In the genomic region with DNA sequence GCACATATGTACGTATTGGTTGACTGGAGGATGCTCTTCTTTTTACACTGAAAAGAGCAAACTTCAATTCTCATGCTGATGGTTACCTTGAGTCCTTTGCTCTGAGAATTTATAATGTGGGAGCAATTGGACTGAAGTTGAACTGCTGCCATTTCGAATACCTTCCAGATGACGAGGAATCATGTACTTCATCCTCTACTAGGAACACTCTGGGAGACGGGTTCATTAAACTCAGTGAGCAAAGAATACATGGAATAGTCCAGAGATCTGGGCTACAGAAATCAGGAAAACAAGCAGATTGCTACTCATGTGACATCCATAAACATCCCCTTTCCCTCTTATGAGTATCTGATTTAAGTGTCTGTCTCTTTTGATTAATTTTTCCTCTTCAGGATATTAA, we compare ENCODE assay signal across 25 mouse cellular contexts. TPM values are rescaled to one million over a fixed set of nuclear protein-coding genes. Genes with fewer than 3 reads are reported as not detected.
DNase-seq lines count a peak whose midpoint lies in the region; ATAC-seq and TF ChIP-seq lines count a peak whose summit lies in the region.
"Had no signal": no experiment of that assay in that cellular context is flagged by ENCODE, and none has a peak within 500 bp of the region (broad histone marks: within the 10 kb centered on the region; RNA-seq: fewer than 3 reads in every experiment).

No protein-coding gene starts in this region.

- no peak overlapping the region for H3K27ac ChIP-seq in forebrain, embryonic 15.5 days (replicated peaks)
- no peak overlapping the region for H3K27ac ChIP-seq in forebrain, embryonic 10.5 days
- H3K27ac ChIP-seq in kidney, adult 2 months (ENCODE audit: insufficient read depth, low read depth, low read length), result no peak overlapping the region
- H3K27ac ChIP-seq in midbrain, embryonic 14.5 days (replicated peaks; ENCODE audit: low read depth, low read length), result no peak overlapping the region
- H3K27ac ChIP-seq in midbrain, embryonic 15.5 days, result no peak overlapping the region
- H3K27ac ChIP-seq: embryonic facial prominence, embryonic 15.5 days; forebrain, embryonic 12.5 days; heart, adult 2 months; heart, embryonic 10.5 days; heart, embryonic 13.5 days had no signal

- no peaks in the 10 kb centered on the region for H3K27me3 ChIP-seq in forebrain, embryonic 15.5 days
- H3K27me3 ChIP-seq in forebrain, embryonic 10.5 days (ENCODE audit: poor library complexity, severe bottlenecking), result no peaks in the 10 kb centered on the region
- no peaks in the 10 kb centered on the region for H3K27me3 ChIP-seq in kidney, adult 2 months (replicated peaks; ENCODE audit: control insufficient read depth, insufficient read depth, low read length)
- H3K27me3 ChIP-seq in midbrain, embryonic 14.5 days (ENCODE audit: control insufficient read depth, insufficient read depth, low read length), result no peaks in the 10 kb centered on the region
- H3K27me3 ChIP-seq in midbrain, embryonic 15.5 days (replicated peaks), result no peaks in the 10 kb centered on the region
- H3K27me3 ChIP-seq: embryonic facial prominence, embryonic 15.5 days; forebrain, embryonic 12.5 days; heart, embryonic 13.5 days had no signal

- no peak for TF ChIP-seq CTCF in kidney, adult 2 months (conservative IDR thresholded peaks at IDR 0.05; ENCODE audit: insufficient read depth, insufficient read length, low read depth, low read length)

- no peak for TF ChIP-seq POLR2A in kidney, adult 2 months (IDR thresholded peaks at IDR 0.05; ENCODE audit: low read depth, low read length)

- ATAC-seq in forebrain, embryonic 15.5 days (replicated peaks), result no peak
- no peak for ATAC-seq in midbrain, embryonic 14.5 days (ENCODE audit: low FRiP score, low TSS enrichment)
- no peak for ATAC-seq in midbrain, embryonic 15.5 days (replicated peaks)
- ATAC-seq: activated CD4-positive, CD25-positive, alpha-beta regulatory T cell, adult 4 months had no signal

- DNase-seq in forebrain, embryonic 10.5 days (ENCODE audit: extremely low spot score, low spot score), result no peak
- peak; percentile 58 for DNase-seq in kidney, adult 2 months
- DNase-seq in kidney, postnatal 14 days, result no peak
- no peak for DNase-seq in midbrain, embryonic 14.5 days
- DNase-seq in left cerebral cortex, adult 8-10 months (ENCODE audit: low spot score in 2 of 2), result no peak
- DNase-seq: adrenal gland, adult 8-10 months; adrenal gland, postnatal 25 days; B cell, adult 2 months; cerebellum, adult 11-12 months; cerebellum, adult 8-10 months; cerebellum, postnatal 10 days; cerebellum, postnatal 36 days; embryo, embryonic 11 days; gastrocnemius, postnatal 10 days; gastrocnemius, postnatal 36 days; heart, adult 2 months; heart, postnatal 14 days; heart, postnatal 4 days had no signal

- peaks cover 11% of the 10 kb centered on the region for H3K4me1 ChIP-seq in forebrain, embryonic 15.5 days
- peaks cover 17% of the 10 kb centered on the region for H3K4me1 ChIP-seq in forebrain, embryonic 10.5 days
- H3K4me1 ChIP-seq in kidney, adult 2 months (ENCODE audit: control insufficient read depth, insufficient read depth, low read length), result peaks cover 13% of the 10 kb centered on the region; the same call in 1 of the 2 replicates
- H3K4me1 ChIP-seq in midbrain, embryonic 14.5 days (ENCODE audit: control insufficient read depth, insufficient read depth, low read length), result 0 out of 2 replicates have a peak, but pooled peaks cover 3% of the 10 kb centered on the region
- peaks cover 11% of the 10 kb centered on the region for H3K4me1 ChIP-seq in midbrain, embryonic 15.5 days

- 82% methylated on average over 4 of the region's 4 CpGs for WGBS in forebrain, embryonic 15.5 days
- 80% methylated on average over 4 of the region's 4 CpGs for WGBS in forebrain, embryonic 10.5 days
- WGBS in kidney, adult 2 months, result 68% methylated on average over 4 of the region's 4 CpGs
- WGBS in midbrain, embryonic 14.5 days, result 83% methylated on average over 4 of the region's 4 CpGs
- WGBS in midbrain, embryonic 15.5 days, result 84% methylated on average over 4 of the region's 4 CpGs

- H3K4me2 ChIP-seq in forebrain, embryonic 15.5 days (replicated peaks), result peak overlapping the region; percentile 65; the same call in 1 of the 2 replicates
- H3K4me2 ChIP-seq in midbrain, embryonic 14.5 days (ENCODE audit: low read length), result peak overlapping the region; percentile 80; the same call in 1 of the 2 replicates
- no peak overlapping the region; the same call in 1 of the 2 replicates for H3K4me2 ChIP-seq in midbrain, embryonic 15.5 days

- no peak overlapping the region for H3K4me3 ChIP-seq in forebrain, embryonic 15.5 days
- H3K4me3 ChIP-seq in forebrain, embryonic 10.5 days, result no peak overlapping the region
- no peak overlapping the region for H3K4me3 ChIP-seq in kidney, adult 2 months (ENCODE audit: insufficient read depth, low read depth, low read length)
- no peak overlapping the region for H3K4me3 ChIP-seq in midbrain, embryonic 14.5 days (replicated peaks; ENCODE audit: low read depth, low read length)
- H3K4me3 ChIP-seq in midbrain, embryonic 15.5 days, result no peak overlapping the region

- no peaks in the 10 kb centered on the region for H3K36me3 ChIP-seq in forebrain, embryonic 15.5 days
- H3K36me3 ChIP-seq in forebrain, embryonic 10.5 days (replicated peaks), result no peaks in the 10 kb centered on the region
- H3K36me3 ChIP-seq in kidney, adult 2 months (ENCODE audit: control insufficient read depth, insufficient read depth, low read length), result no peaks in the 10 kb centered on the region
- H3K36me3 ChIP-seq in midbrain, embryonic 14.5 days (ENCODE audit: control insufficient read depth, insufficient read depth, low read length), result no peaks in the 10 kb centered on the region
- no peaks in the 10 kb centered on the region for H3K36me3 ChIP-seq in midbrain, embryonic 15.5 days (replicated peaks)
- H3K36me3 ChIP-seq: embryonic facial prominence, embryonic 15.5 days; forebrain, embryonic 12.5 days; heart, embryonic 10.5 days; heart, embryonic 13.5 days had no signal

- no peaks in the 10 kb centered on the region for H3K9me3 ChIP-seq in forebrain, embryonic 15.5 days
- no peaks in the 10 kb centered on the region for H3K9me3 ChIP-seq in forebrain, embryonic 10.5 days
- no peaks in the 10 kb centered on the region for H3K9me3 ChIP-seq in midbrain, embryonic 14.5 days (ENCODE audit: control insufficient read depth, low read length)
- no peaks in the 10 kb centered on the region for H3K9me3 ChIP-seq in midbrain, embryonic 15.5 days
- H3K9me3 ChIP-seq: embryonic facial prominence, embryonic 15.5 days; forebrain, embryonic 12.5 days; heart, embryonic 10.5 days; heart, embryonic 13.5 days had no signal

- no peak overlapping the region for H3K9ac ChIP-seq in forebrain, embryonic 15.5 days (replicated peaks)
- no peak overlapping the region for H3K9ac ChIP-seq in midbrain, embryonic 14.5 days (replicated peaks; ENCODE audit: low read length)
- no peak overlapping the region for H3K9ac ChIP-seq in midbrain, embryonic 15.5 days
- H3K9ac ChIP-seq: embryonic facial prominence, embryonic 15.5 days; forebrain, embryonic 12.5 days had no signal

RNA-seq across cellular contexts. Expression of a gene that starts 1.0 kb away (rescaled TPM):
- 12.1 and 13.8 TPM in 2 replicates for polyA plus RNA-seq in forebrain, embryonic 15.5 days (2015; fragmentation: Nextera tagmentation; extraction: Ambion mirVana)
- polyA plus RNA-seq in forebrain, embryonic 10.5 days (2016; fragmentation: Nextera tagmentation; extraction: Ambion mirVana), result 11.7 and 12.0 TPM in 2 replicates
- polyA plus RNA-seq in kidney, adult 2 months (2012; rRNA removed), result 13.8 and 26.4 TPM in 2 replicates
- polyA plus RNA-seq in midbrain, embryonic 14.5 days (2014; fragmentation: Nextera tagmentation; extraction: Ambion mirVana), result 11.1 and 14.3 TPM in 2 replicates
- 11.0 and 12.6 TPM in 2 replicates for polyA plus RNA-seq in midbrain, embryonic 15.5 days (2015; fragmentation: Nextera tagmentation; extraction: Ambion mirVana)
- total RNA-seq in left cerebral cortex, adult 8-10 months (2022), result 10 to 100 TPM; 15.2 to 16.7 (median 15.8) TPM

RNA-seq across cellular contexts. Expression of a gene that starts 21.5 kb away (rescaled TPM):
- polyA plus RNA-seq in forebrain, embryonic 15.5 days (2015; fragmentation: Nextera tagmentation; extraction: Ambion mirVana), result 23.1 and 25.3 TPM in 2 replicates
- 19.7 and 21.4 TPM in 2 replicates for polyA plus RNA-seq in forebrain, embryonic 10.5 days (2016; fragmentation: Nextera tagmentation; extraction: Ambion mirVana)
- 3.4 and 4.0 TPM in 2 replicates for polyA plus RNA-seq in kidney, adult 2 months (2012; rRNA removed)
- 22.7 and 29.1 TPM in 2 replicates for polyA plus RNA-seq in midbrain, embryonic 14.5 days (2014; fragmentation: Nextera tagmentation; extraction: Ambion mirVana)
- 19.0 and 19.4 TPM in 2 replicates for polyA plus RNA-seq in midbrain, embryonic 15.5 days (2015; fragmentation: Nextera tagmentation; extraction: Ambion mirVana)
- total RNA-seq in left cerebral cortex, adult 8-10 months (2022), result 10 to 100 TPM; 17.6 to 20.8 (median 20.1) TPM
